In genomic region chr17:71697896-71698618, GRCm38 (mm10) we compare ENCODE assay signal across 17 mouse cellular contexts. TPM values are rescaled to one million over a fixed set of nuclear protein-coding genes. Genes with fewer than 3 reads are reported as not detected.
A peak's percentile ranks its signal among the peaks of the same experiment; 100 is the strongest.
DNase-seq lines count a peak whose midpoint lies in the region; ATAC-seq and TF ChIP-seq lines count a peak whose summit lies in the region.
"Had no signal": no experiment of that assay in that cellular context is flagged by ENCODE, and none has a peak within 500 bp of the region (broad histone marks: within the 10 kb centered on the region; RNA-seq: fewer than 3 reads in every experiment).

No protein-coding gene starts in this region.

- no peaks in the 10 kb centered on the region for H3K9me3 ChIP-seq in lung, embryonic 16.5 days (ENCODE audit: control insufficient read depth, low read length)
- H3K9me3 ChIP-seq in heart, embryonic 15.5 days (replicated peaks), result no peaks in the 10 kb centered on the region
- H3K9me3 ChIP-seq: forebrain, embryonic 12.5 days; hindbrain, embryonic 10.5 days; kidney, embryonic 15.5 days; liver, embryonic 13.5 days; midbrain, embryonic 12.5 days had no signal

- H3K27me3 ChIP-seq in lung, embryonic 16.5 days (ENCODE audit: control insufficient read depth, insufficient read depth, low read depth, low read length), result no peaks in the 10 kb centered on the region
- H3K27me3 ChIP-seq in heart, embryonic 15.5 days, result no peaks in the 10 kb centered on the region
- H3K27me3 ChIP-seq: forebrain, embryonic 12.5 days; kidney, embryonic 15.5 days; liver, embryonic 13.5 days; midbrain, embryonic 12.5 days had no signal

- H3K4me2 ChIP-seq in lung, embryonic 16.5 days (ENCODE audit: low read depth, low read length), result no peak overlapping the region
- 0 out of 2 replicates have a peak overlapping the region, but pooled peaks have one; percentile 17 for H3K4me2 ChIP-seq in heart, embryonic 15.5 days
- H3K4me2 ChIP-seq: forebrain, embryonic 12.5 days; kidney, embryonic 15.5 days; liver, embryonic 13.5 days; midbrain, embryonic 12.5 days had no signal

- WGBS in lung, embryonic 16.5 days, result 58% methylated on average over 11 of the region's 11 CpGs
- 57% methylated on average over 11 of the region's 11 CpGs for WGBS in lung, adult 2 months
- WGBS in heart, embryonic 15.5 days, result 41% methylated on average over 11 of the region's 11 CpGs

- no peaks in the 10 kb centered on the region for H3K36me3 ChIP-seq in lung, embryonic 16.5 days (ENCODE audit: control insufficient read depth, insufficient read depth, low read length)
- H3K36me3 ChIP-seq in heart, embryonic 15.5 days, result no peaks in the 10 kb centered on the region
- H3K36me3 ChIP-seq: forebrain, embryonic 12.5 days; hindbrain, embryonic 10.5 days; kidney, embryonic 15.5 days; liver, embryonic 13.5 days; midbrain, embryonic 12.5 days had no signal

- TF ChIP-seq CTCF in lung, adult 2 months (IDR thresholded peaks at IDR 0.05; ENCODE audit: insufficient read depth, low read length), result no peak

- DNase-seq in adrenal gland, adult 2 months, result peak; percentile 43
- DNase-seq in adrenal gland, postnatal 25 days, result no peak
- no peak for DNase-seq in lung, adult 2 months
- no peak for DNase-seq in liver
- DNase-seq in layer of hippocampus, adult 9-11 months, result no peak
- DNase-seq in cerebellum, postnatal 4 days (ENCODE audit: low spot score in 2 of 2), result no peak
- DNase-seq: liver, embryonic 13.5 days; spleen, adult 18-20 months had no signal

- no peak overlapping the region for H3K4me3 ChIP-seq in lung, embryonic 16.5 days (ENCODE audit: low read length)
- H3K4me3 ChIP-seq in lung, adult 2 months (replicated peaks; ENCODE audit: extremely low read depth, low read depth, low read length), result no peak overlapping the region
- H3K4me3 ChIP-seq in heart, embryonic 15.5 days, result no peak overlapping the region
- H3K4me3 ChIP-seq: forebrain, embryonic 12.5 days; hindbrain, embryonic 10.5 days; kidney, embryonic 15.5 days; liver, embryonic 13.5 days; midbrain, embryonic 12.5 days had no signal

- 0 out of 2 replicates have a peak, but pooled peaks cover 2% of the 10 kb centered on the region for H3K4me1 ChIP-seq in lung, embryonic 16.5 days (replicated peaks; ENCODE audit: control insufficient read depth, insufficient read depth, low read length)
- no peaks in the 10 kb centered on the region for H3K4me1 ChIP-seq in lung, adult 2 months (ENCODE audit: control insufficient read depth, insufficient read depth, low read length)
- H3K4me1 ChIP-seq in heart, embryonic 15.5 days (replicated peaks), result peaks cover 38% of the 10 kb centered on the region
- H3K4me1 ChIP-seq: liver, embryonic 13.5 days had no signal

- ATAC-seq in lung, embryonic 16.5 days (ENCODE audit: low read depth), result peak; percentile 41
- peak; percentile 83 for ATAC-seq in heart, embryonic 15.5 days (replicated peaks; ENCODE audit: insufficient number of reproducible peaks, insufficient read depth, low FRiP score, low read depth)

- H3K9ac ChIP-seq in lung, embryonic 16.5 days (ENCODE audit: low read length), result no peak overlapping the region
- H3K9ac ChIP-seq in heart, embryonic 15.5 days, result no peak overlapping the region
- H3K9ac ChIP-seq: forebrain, embryonic 12.5 days; kidney, embryonic 15.5 days; liver, embryonic 13.5 days; midbrain, embryonic 12.5 days had no signal

- H3K27ac ChIP-seq in lung, embryonic 16.5 days (ENCODE audit: low read length), result no peak overlapping the region
- H3K27ac ChIP-seq in heart, embryonic 15.5 days, result peak overlapping the region; percentile 86
- H3K27ac ChIP-seq: forebrain, embryonic 12.5 days; hindbrain, embryonic 10.5 days; kidney, embryonic 15.5 days; liver, embryonic 13.5 days; midbrain, embryonic 12.5 days had no signal

- TF ChIP-seq POLR2A in lung, adult 2 months (IDR thresholded peaks at IDR 0.05; ENCODE audit: borderline replicate concordance, extremely low read depth, low read depth, low read length), result no peak

RNA-seq across cellular contexts. Expression of gene Togaram2, which starts 25.0 kb away (rescaled TPM):
- total RNA-seq in adrenal gland, adult 2 months (2021), result under 1 TPM in 1 of 2 experiments, not detected in 1; 0.07 TPM
- polyA plus RNA-seq in adrenal gland, adult 2 months (2012; rRNA removed), result 0.08 TPM in 1 of 2 replicates, not detected in the other
- 0.09 TPM in 1 of 2 replicates, not detected in the other for total RNA-seq in adrenal gland, postnatal 25 days (2021)
- 3.4 and 4.1 TPM in 2 replicates for polyA plus RNA-seq in lung, embryonic 16.5 days (2015; fragmentation: Nextera tagmentation; extraction: Ambion mirVana)
- 17.8 and 18.1 TPM in 2 replicates for polyA plus RNA-seq in lung, adult 2 months (2012; rRNA removed)
- 2.3 and 2.6 TPM in 2 replicates for polyA plus RNA-seq in heart, embryonic 15.5 days (2015; fragmentation: Nextera tagmentation; extraction: Ambion mirVana)
- total RNA-seq: MEL; neutrophil, adult 5-6 weeks had no signal
- polyA plus RNA-seq: liver, embryonic 13.5 days had no signal

RNA-seq across cellular contexts. Expression of gene Pcare, which starts 54.6 kb away (rescaled TPM):
- not detected for total RNA-seq in adrenal gland, adult 2 months (2021)
- polyA plus RNA-seq in adrenal gland, adult 2 months (2012; rRNA removed), result not detected in 2 replicates
- not detected in 2 replicates for total RNA-seq in adrenal gland, postnatal 25 days (2021)
- not detected in 2 replicates for polyA plus RNA-seq in lung, embryonic 16.5 days (2015; fragmentation: Nextera tagmentation; extraction: Ambion mirVana)
- polyA plus RNA-seq in lung, adult 2 months (2012; rRNA removed), result 0.02 and 0.03 TPM in 2 replicates
- 0.03 TPM in 1 of 2 replicates, not detected in the other for polyA plus RNA-seq in heart, embryonic 15.5 days (2015; fragmentation: Nextera tagmentation; extraction: Ambion mirVana)
- total RNA-seq: MEL; neutrophil, adult 5-6 weeks had no signal
- polyA plus RNA-seq: brain, embryonic 14.5 days; forebrain, embryonic 12.5 days; hindbrain, embryonic 10.5 days; kidney, embryonic 15.5 days; midbrain, embryonic 12.5 days had no signal
